Mouse (Mus musculus): ENCODE data around the gene Zfp458.

DNA sequence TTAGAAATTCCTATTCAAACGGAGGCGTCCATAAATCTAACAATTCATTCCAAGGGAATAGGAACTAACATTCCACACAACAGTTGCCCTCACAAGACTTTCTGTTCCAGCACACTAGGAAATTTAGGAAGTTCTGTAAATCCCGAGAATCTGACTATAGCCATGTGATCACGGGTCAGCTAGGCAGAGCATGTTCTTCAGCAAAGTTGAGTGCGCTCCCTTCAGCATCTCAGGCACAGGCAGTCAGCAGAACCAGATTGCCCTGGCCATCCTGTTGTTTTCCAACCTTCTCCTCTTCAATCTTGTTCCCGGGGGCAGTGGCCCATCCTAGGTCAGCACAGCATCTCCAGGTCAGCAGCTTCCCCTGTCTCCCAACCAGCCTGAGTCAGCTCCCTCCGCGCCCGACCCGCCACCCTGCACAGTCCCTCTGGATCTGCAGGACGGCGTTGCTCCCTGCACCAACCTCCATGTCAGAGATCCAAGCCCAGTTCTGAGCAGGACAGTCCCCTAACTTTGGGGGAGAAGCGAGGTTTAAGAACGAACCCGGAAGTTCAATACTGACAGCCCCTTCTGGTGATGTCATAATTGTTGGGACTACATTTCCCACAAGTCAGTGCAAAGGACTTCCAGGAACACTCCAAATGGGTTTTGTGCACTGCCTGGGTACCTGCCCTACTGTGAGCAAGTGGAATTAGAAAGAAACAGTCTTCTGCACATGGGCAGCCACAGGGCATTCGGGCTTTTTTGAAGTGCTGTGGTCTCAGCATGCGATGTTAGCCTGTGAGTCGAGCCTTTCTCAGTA, 9.5 kb downstream of the Zfp458 start:
- TF ChIP-seq CTCF (IDR thresholded peaks at IDR 0.05; ENCODE audit: low read depth) (no peak), EP300 (IDR thresholded peaks at IDR 0.05; ENCODE audit: low read depth) (no peak)
